Mouse (Mus musculus) CH12.LX (cell line): Measurements from ENCODE around the gene Gtse1. TPM values are rescaled to one million over a fixed set of nuclear protein-coding genes. Genes with fewer than 3 reads are reported as not detected.

Experiments used
- DNase-seq: peaks from one replicate; pipeline ENCODE4 v3.0.0-alpha.2; 2013; ENCODE audit errors: extremely low read depth
- H3K27ac ChIP-seq: 2 replicates; pipeline ENCODE4 v1.5.1; 2012; ENCODE audit warnings: low read depth, mild to moderate bottlenecking, control low read depth, moderate library complexity; ENCODE audit not compliant: insufficient read depth
- H3K27me3 ChIP-seq: replicated peaks from 2 replicates; pipeline ENCODE3; 2012; ENCODE audit warnings: inconsistent platforms
- H3K36me3 ChIP-seq, 2 experiments: replicated peaks in 1 of 2; 2 replicates each; pipeline versions ENCODE3 to v1.6.1; 2012; ENCODE audit warnings: inconsistent platforms in 1 of 2, low read length in 1 of 2, mild to moderate bottlenecking in 1 of 2, mixed read lengths in 1 of 2, moderate library complexity in 1 of 2; ENCODE audit not compliant: control insufficient read depth in 1 of 2, insufficient read depth in 1 of 2
- H3K4me1 ChIP-seq, 2 experiments: 2 replicates each; pipeline ENCODE4 v1.6.1; 2012; ENCODE audit warnings: inconsistent platforms in 1 of 2, moderate library complexity in 1 of 2; ENCODE audit not compliant: insufficient read depth in 2 of 2, control insufficient read depth in 1 of 2
- H3K4me2 ChIP-seq: 2 replicates; pipeline ENCODE4 v1.6.1; 2012; ENCODE audit warnings: low read depth, mild to moderate bottlenecking, control low read depth; ENCODE audit not compliant: poor library complexity, insufficient read depth, severe bottlenecking
- H3K4me3 ChIP-seq, 3 experiments: fragments of 150-350 bp in 1 of 3; sonication (generic) in 1 of 3; replicated peaks in 1 of 3; 2 replicates each; pipeline versions ENCODE3 to v1.5.1; 2011 to 2012; ENCODE audit warnings: low read depth in 2 of 3, low read length in 2 of 3, mild to moderate bottlenecking in 2 of 3, moderate library complexity in 2 of 3, control low read depth in 1 of 3, improper control_type of control experiment in 1 of 3, inconsistent platforms in 1 of 3, mixed read lengths in 1 of 3; ENCODE audit not compliant: poor library complexity in 1 of 3
- H3K79me2 ChIP-seq: replicated peaks from 2 replicates; pipeline ENCODE4 v1.6.1; 2012; ENCODE audit warnings: mild to moderate bottlenecking, moderate library complexity; ENCODE audit not compliant: control insufficient read depth, poor library complexity, insufficient read depth, severe bottlenecking; ENCODE audit errors: extremely low read depth
- H3K9ac ChIP-seq: 2 replicates; pipeline ENCODE4 v1.6.1; 2012; ENCODE audit warnings: low read depth, mild to moderate bottlenecking, control low read depth, moderate library complexity; ENCODE audit not compliant: insufficient read depth
- H3K9me3 ChIP-seq: replicated peaks from 2 replicates; pipeline ENCODE3; 2012; ENCODE audit warnings: low read length, inconsistent platforms, mixed read lengths
- JUND ChIP-seq: conservative IDR thresholded peaks from 2 replicates; pipeline ENCODE4 v1.6.1; 2011; ENCODE audit warnings: low read depth, low read length, improper control_type of control experiment
- dilution Hi-C: fragments of 300-500 bp; cut with MboI; formaldehyde crosslinking; loops from 2 replicates; pipeline ENCODE4 v1.14.3; 2020; ENCODE audit warnings: low sequenced_read_pairs; ENCODE audit not compliant: extremely low pct_unique_long_range_greater_than_20kb, extremely low pct_ligation_motif_present
- in situ Hi-C: fragments of 300-500 bp; cut with MboI; formaldehyde crosslinking; loops from 3 replicates; pipeline ENCODE4 v1.14.3; 2019; ENCODE audit warnings: low sequenced_read_pairs, low pct_ligation_motif_present, low pct_unique_long_range_greater_than_20kb, mixed read lengths
- polyA plus RNA-seq: library from polyadenylated mRNA; unstranded; fragments of >175 nt; gene quantifications from 2 replicates; pipeline ENCODE4 v1.2.1, GENCODE M21; 2012; ENCODE audit warnings: low read depth; ENCODE audit not compliant: insufficient read length
- total RNA-seq, 2 experiments: library from RNA; depleted of rRNA; stranded (reverse); fragments of 300-350 nt in 1 of 2; fragments of >200 nt in 1 of 2; gene quantifications; 2 replicates each; pipeline ENCODE4 v1.2.3; 2012 to 2014

The Gtse1 gene
- total and polyA plus RNA-seq, 3 experiments, result 32.8 to 40.1 (median 37.4) TPM

- no peak overlapping the region for H3K4me2 ChIP-seq
- in situ Hi-C loops, result no loop called here
- peaks cover 29% of the 10 kb centered on the region for H3K27me3 ChIP-seq
- DNase-seq, result no peak
- H3K4me1 ChIP-seq, result no peaks in the 10 kb centered on the region
- no peak overlapping the region for H3K4me3 ChIP-seq
- no peak overlapping the region for H3K27ac ChIP-seq
- TF ChIP-seq JUND, result no peak
- H3K36me3 ChIP-seq, result no peaks in the 10 kb centered on the region
- H3K9ac ChIP-seq, result no peak overlapping the region
- dilution Hi-C loops, result no loop called here
- no peaks in the 10 kb centered on the region for H3K79me2 ChIP-seq
- H3K9me3 ChIP-seq, result no peaks in the 10 kb centered on the region
These were observed 62.3 kb downstream of the Gtse1 start for GRCm38 (mm10) chr15:85921855-85922254.

Other genes with a start within 250 kb of the Gtse1 start
- not detected in 2 replicates for gene Ppara, start 124.8 kb upstream of the Gtse1 start, total RNA-seq (2012; rRNA removed)
- gene Ppara, start 124.8 kb upstream of the Gtse1 start, total RNA-seq (2014; rRNA removed), result not detected in 2 replicates
- not detected in 2 replicates for gene Ppara, start 124.8 kb upstream of the Gtse1 start, polyA plus RNA-seq
- gene Cdpf1, start 48.0 kb upstream of the Gtse1 start, total RNA-seq (2012; rRNA removed), result 27.4 and 30.1 TPM in 2 replicates
- gene Cdpf1, start 48.0 kb upstream of the Gtse1 start, total RNA-seq (2014; rRNA removed), result 23.3 and 26.4 TPM in 2 replicates
- gene Cdpf1, start 48.0 kb upstream of the Gtse1 start, polyA plus RNA-seq, result 18.1 and 20.9 TPM in 2 replicates
- gene Pkdrej, start 38.0 kb upstream of the Gtse1 start, total RNA-seq (2012; rRNA removed), result not detected in 2 replicates
- gene Pkdrej, start 38.0 kb upstream of the Gtse1 start, total RNA-seq (2014; rRNA removed), result not detected in 2 replicates
- gene Pkdrej, start 38.0 kb upstream of the Gtse1 start, polyA plus RNA-seq, result not detected in 2 replicates
- 4.2 and 5.8 TPM in 2 replicates for gene Ttc38, start 27.4 kb upstream of the Gtse1 start, total RNA-seq (2012; rRNA removed)
- gene Ttc38, start 27.4 kb upstream of the Gtse1 start, total RNA-seq (2014; rRNA removed), result 3.3 and 5.1 TPM in 2 replicates
- 4.4 and 5.1 TPM in 2 replicates for gene Ttc38, start 27.4 kb upstream of the Gtse1 start, polyA plus RNA-seq
- 24.9 and 29.0 TPM in 2 replicates for gene Trmu, start 19.6 kb downstream of the Gtse1 start, total RNA-seq (2012; rRNA removed)
- gene Trmu, start 19.6 kb downstream of the Gtse1 start, total RNA-seq (2014; rRNA removed), result 20.2 and 26.4 TPM in 2 replicates
- 26.4 and 34.7 TPM in 2 replicates for gene Trmu, start 19.6 kb downstream of the Gtse1 start, polyA plus RNA-seq
- 0.17 TPM in 1 of 2 replicates, not detected in the other for gene Celsr1, start 174.0 kb downstream of the Gtse1 start, total RNA-seq (2012; rRNA removed)
- not detected in 2 replicates for gene Celsr1, start 174.0 kb downstream of the Gtse1 start, total RNA-seq (2014; rRNA removed)
- not detected in 2 replicates for gene Celsr1, start 174.0 kb downstream of the Gtse1 start, polyA plus RNA-seq
- gene Gramd4, start 197.9 kb downstream of the Gtse1 start, total RNA-seq (2012; rRNA removed), result 0.08 and 0.17 TPM in 2 replicates
- 0.66 TPM in 2 replicates for gene Gramd4, start 197.9 kb downstream of the Gtse1 start, total RNA-seq (2014; rRNA removed)
- 0.56 and 0.63 TPM in 2 replicates for gene Gramd4, start 197.9 kb downstream of the Gtse1 start, polyA plus RNA-seq